Mouse (Mus musculus): ENCODE data around the gene Lce1f.
"Not testable (repeated sequence)": the region's sequence is repeated elsewhere in the genome, so short reads cannot be mapped to it uniquely, and the experiment has no call there.

Gene Lce1f

GRCm38 (mm10) chr3:92720250-92720649 lies at the start of gene Lce1f:
Gene Lce1f, minus strand, starts transcription at chr3:92720350.
- CTCF ChIA-PET, result no interaction called here

- CTCF ChIA-PET, result no interaction called here
Measured at GRCm38 (mm10) chr3:92764965-92765364, 44.8 kb upstream of the Lce1f start, which contains the start of gene Lce1h. Gene Lce1h, minus strand, starts transcription at chr3:92765065.

GRCm38 (mm10) chr3:92753197-92753596 lies 33.0 kb upstream of the Lce1f start:
- CTCF ChIA-PET, result no interaction called here

GRCm38 (mm10) chr3:92752238-92752637 lies 32.1 kb upstream of the Lce1f start, which contains the start of gene Lce1g:
Gene Lce1g, minus strand, starts transcription at chr3:92752338.
- CTCF ChIA-PET, result no interaction called here

- CTCF ChIA-PET, result no interaction called here
Measured at GRCm38 (mm10) chr3:92738996-92739395, 18.8 kb upstream of the Lce1f start, which contains the start of gene Gm38119. Gene Gm38119, minus strand, starts transcription at chr3:92739096.

GRCm38 (mm10) chr3:92722631-92723030 lies 2.5 kb upstream of the Lce1f start:
- CTCF ChIA-PET, result no interaction called here

- CTCF ChIA-PET, result no interaction called here
Measured at GRCm38 (mm10) chr3:92715122-92715521, 5.0 kb downstream of the Lce1f start.

- CTCF ChIA-PET, result no interaction called here
Measured at GRCm38 (mm10) chr3:92708974-92709373, 11.2 kb downstream of the Lce1f start, which contains the start of gene Lce1e. Gene Lce1e, minus strand, starts transcription at chr3:92709074.

- CTCF ChIA-PET, result no interaction called here
Measured at GRCm38 (mm10) chr3:92694613-92695012, 25.5 kb downstream of the Lce1f start.

GRCm38 (mm10) chr3:92691688-92692087 lies 28.5 kb downstream of the Lce1f start:
- CTCF ChIA-PET, result no interaction called here

GRCm38 (mm10) chr3:92689154-92689553 lies 31.0 kb downstream of the Lce1f start:
- CTCF ChIA-PET, result not testable (repeated sequence)

GRCm38 (mm10) chr3:92687110-92687509 lies 33.0 kb downstream of the Lce1f start, which contains the start of gene Lce1d:
Gene Lce1d, minus strand, starts transcription at chr3:92687210.
- CTCF ChIA-PET, result no interaction called here

- CTCF ChIA-PET, result no interaction called here
Measured at GRCm38 (mm10) chr3:92678947-92679346, 41.2 kb downstream of the Lce1f start, which contains the start of gene Lce1c. Gene Lce1c, plus strand, starts transcription at chr3:92679247.

GRCm38 (mm10) chr3:92670215-92670614 lies 49.9 kb downstream of the Lce1f start, which contains the start of gene Lce1a2:
Gene Lce1a2, minus strand, starts transcription at chr3:92670315.
- CTCF ChIA-PET, result no interaction called here

Data from spleen, embryonic (tissue).